Mouse (Mus musculus): Measurements from ENCODE around the gene Rab6b.
"Not testable (repeated sequence)": the region's sequence is repeated elsewhere in the genome, so short reads cannot be mapped to it uniquely, and the experiment has no call there.

Gene Rab6b

GRCm38 (mm10) chr9:103111621-103112470, at the start of gene Rab6b:
Rab6b (plus strand) TSS chr9:103111787.
- peak; percentile 75 for DNase-seq

DNA sequence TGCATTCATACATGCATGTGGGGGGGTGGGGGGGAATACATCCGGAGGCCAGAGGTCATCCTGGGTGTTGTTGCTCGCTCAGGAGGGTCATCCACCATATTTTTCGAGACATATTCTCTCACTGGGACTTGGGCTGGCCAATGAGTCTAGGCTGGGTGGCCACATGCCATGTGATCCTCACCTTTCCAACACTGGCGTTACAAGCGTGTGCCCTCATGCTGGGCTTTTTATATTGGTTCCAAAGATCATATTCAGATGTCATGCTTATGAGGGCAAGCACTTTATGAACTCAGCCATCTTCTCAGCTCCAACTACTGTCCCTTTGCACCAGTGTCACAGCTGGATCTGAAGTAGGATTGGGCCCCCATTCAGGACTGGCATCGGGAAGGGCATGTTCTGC, 48.0 kb upstream of the Rab6b start:
- DNase-seq, result no peak

GRCm38 (mm10) chr9:103066845-103067244, 44.7 kb upstream of the Rab6b start:
- no peak for DNase-seq

- no peak for DNase-seq
Observed at GRCm38 (mm10) chr9:103067651-103068050, 43.9 kb upstream of the Rab6b start.

- no peak for DNase-seq
Observed at GRCm38 (mm10) chr9:103068769-103069168, 42.8 kb upstream of the Rab6b start.

DNA sequence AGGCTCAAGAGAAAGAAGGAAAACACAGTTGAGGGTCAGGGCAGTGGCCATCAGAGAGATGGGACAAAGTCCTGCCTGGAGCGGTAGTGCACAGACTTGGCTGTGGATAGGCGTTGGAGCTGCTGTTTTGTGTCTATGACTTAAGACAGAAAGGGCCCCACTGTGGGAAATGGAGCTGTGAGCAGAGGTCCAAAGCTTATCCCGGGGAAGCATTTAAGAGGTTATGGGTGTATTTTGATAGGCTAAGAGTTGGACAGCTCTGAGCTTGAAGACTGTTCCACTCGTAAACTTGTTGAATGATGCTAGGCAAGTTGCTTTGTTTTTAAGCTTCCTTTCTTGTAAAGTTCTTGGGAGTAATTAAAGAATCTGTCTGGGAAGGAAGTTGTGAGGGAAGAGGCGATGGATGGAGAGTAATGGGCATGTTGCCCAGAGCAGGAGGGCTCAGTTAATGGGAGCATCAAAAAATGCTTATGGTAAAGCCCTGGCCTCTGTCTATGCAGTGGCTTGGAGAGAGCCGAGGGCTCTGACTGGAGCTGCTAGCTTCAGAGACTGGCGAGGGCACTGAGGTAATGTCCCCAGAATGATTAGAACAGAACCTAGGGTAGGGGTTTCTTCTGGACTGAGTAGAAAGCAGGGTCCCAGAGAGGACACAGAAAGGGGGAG, 39.9 kb upstream of the Rab6b start:
- no peak for DNase-seq

GRCm38 (mm10) chr9:103072204-103072599, 39.4 kb upstream of the Rab6b start:
- DNase-seq, result no peak

DNA sequence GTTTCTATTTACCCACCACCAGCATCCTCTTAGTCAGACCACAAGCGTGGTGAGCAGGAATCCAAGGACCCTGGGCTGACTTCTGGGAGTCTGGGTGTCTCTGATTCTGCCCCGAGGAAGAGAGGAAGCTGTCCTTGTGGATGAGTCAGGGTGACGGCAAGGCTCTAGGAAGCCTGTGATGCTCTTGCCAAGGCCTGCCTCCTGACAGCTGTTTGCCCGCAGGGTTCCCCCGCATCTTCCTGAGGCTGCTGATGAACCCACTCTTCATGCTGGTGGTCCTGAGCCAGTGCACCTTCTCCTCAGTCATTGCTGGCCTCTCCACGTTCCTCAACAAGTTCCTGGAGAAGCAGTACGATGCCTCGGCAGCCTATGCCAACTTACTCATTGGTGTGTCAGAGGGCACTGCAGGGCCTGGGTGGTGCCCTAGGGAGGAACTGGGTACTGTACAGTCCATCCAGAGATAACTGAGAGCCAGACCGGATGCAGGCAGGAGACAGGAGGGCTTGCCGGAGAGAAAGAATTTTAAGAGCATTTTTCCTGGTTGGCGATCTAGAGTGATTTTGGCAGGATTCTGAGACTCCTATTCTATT, 38.6 kb upstream of the Rab6b start:
- no peak for DNase-seq

- no peak for DNase-seq
Observed at GRCm38 (mm10) chr9:103076836-103077531, 34.6 kb upstream of the Rab6b start.

DNA sequence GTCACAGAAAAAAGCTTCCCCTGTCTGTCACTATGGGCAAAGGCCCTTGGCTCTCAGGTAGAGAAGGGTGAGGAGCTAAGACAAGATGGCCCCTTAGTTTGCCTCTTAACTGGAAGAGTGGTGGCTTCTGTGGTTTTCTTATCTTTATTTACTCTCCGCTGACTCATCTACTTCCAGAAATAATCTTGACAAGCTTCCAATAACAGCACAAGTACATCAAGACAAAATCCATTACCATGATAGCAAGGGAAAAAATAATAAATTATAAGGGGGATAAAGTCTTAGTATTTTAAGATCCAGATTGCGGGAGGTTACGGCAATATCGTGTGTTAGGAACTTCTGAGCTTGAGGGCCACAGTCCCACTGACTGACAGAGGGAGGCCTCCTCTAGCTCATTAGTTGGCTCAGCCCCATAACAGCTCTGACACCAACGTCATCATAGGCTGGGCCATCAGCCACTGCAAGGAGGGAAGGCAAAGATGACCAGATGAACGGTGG, 33.3 kb upstream of the Rab6b start:
- DNase-seq, result no peak

- no peak for DNase-seq
Observed at GRCm38 (mm10) chr9:103080211-103080610, 31.4 kb upstream of the Rab6b start.

- DNase-seq, result no peak
Observed at GRCm38 (mm10) chr9:103082246-103082975, 29.2 kb upstream of the Rab6b start.

DNA sequence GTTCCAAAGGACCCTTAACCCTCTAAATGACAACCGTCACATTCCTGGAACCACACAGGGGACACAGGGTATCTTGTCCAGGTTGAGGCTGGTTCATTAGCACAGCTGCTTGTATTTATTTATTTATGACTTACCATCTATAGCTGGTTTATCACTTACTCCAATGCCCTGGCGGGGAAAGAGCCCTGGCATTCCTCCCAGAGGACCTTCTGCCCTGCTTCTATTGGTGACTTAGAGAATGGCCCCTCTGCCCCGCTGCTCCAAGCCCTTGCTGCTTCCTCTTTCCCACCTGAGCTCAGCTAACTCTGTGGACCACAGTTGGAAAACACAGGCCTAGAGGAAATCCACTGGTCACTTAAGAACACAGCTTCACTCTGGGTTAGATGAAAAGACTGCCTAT, 28.2 kb upstream of the Rab6b start:
- no peak for DNase-seq

DNA sequence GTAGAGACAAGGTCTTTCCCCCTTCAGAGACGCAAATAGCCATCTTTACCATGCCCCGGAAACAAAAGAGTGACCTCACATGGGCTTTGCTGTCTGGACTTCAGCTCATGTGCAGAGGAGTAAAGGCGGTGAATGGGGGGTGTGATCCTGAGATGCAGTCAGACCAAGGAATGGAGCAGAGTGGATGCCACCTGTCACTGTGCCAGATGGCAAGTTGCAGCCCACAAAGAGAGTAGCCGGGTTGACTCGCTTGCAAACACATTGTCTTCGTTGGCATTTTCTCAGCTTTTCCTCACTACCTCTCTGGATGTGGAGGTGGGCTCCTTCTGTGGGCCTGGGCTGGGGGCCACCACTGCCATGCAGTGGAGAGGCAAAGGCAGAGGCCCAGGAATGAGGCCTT, 24.9 kb upstream of the Rab6b start:
- DNase-seq, result no peak

- no peak for DNase-seq
Observed at GRCm38 (mm10) chr9:103087301-103087700, 24.3 kb upstream of the Rab6b start.

- DNase-seq, result no peak
Observed at GRCm38 (mm10) chr9:103088661-103089060, 22.9 kb upstream of the Rab6b start.

DNA sequence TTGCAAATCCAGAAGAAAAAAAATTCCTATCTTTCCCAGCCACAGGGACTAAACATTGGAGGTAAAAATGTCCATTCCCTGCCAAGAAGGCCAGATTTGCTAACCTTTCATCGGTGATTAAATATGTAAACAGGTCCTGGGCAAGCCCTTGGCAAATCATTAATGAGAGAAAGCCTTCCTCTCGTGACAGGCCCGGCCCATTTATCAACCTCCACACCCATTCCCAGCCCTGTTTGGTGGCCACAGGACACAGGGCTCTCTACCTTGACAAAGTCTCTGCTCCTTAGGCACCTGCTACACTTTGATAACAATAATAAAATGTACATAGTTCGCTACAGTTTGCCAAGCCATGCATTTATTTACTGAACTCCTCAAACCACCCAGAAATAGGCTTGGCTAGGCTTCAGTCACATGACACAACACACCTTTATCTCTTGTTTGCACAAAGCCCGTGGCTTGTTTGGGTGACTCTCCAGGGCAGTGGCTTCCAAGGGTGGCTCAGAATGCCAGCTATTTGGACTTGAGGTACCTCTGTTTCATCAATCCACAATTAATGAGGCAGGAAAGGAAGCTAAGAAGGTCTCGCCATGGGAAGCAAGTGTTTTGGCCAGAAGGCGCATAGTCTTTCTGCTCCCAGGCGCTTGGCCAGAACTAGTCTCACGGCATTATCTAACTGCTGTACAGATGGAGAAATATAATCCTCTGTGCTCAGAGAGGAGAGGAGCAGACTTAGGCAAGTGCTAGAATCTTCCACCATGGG, 21.3 kb upstream of the Rab6b start:
- no peak for DNase-seq

GRCm38 (mm10) chr9:103091039-103091883, 20.3 kb upstream of the Rab6b start:
- no peak for DNase-seq

DNA sequence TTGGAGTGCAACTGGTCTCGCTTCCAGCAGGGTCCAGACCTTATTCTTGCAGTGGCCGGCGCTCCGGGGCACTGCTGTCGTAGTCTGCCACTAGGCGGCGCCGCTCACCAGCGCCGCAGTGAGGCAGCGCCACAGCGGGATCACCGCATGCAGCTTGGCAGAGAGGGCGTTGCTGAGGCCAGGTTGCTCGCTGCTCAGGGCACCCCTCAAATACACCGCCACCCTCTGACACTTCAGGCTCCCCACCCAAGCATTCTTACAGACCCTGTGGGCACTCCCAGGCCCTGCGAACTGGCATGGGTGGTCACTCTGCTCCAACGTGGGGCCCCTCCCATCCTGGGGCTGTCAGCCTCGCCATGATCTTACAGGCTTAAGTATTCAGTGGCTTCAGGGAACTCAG, 19.3 kb upstream of the Rab6b start:
- peak; percentile 81 for DNase-seq

DNA sequence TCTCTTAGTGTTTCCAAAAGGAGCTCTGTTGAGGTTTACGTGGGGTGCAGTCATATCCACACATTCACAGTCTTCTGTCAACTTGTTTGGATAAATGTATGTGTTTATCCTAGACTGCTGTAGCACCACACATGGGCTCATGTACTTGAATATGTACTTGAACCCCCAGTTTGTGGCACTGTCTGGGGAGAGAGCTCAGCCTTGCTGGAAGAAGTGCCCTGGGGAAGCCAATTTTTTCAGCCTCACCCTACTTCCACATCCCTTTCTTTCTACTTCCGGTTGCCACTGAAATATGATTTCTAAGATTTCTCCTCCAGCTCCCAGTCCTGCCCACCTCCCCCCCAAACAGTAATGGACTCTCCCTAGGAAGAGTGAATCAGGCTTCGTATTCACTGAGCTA, 17.9 kb upstream of the Rab6b start:
- no peak for DNase-seq

- not testable (repeated sequence) for DNase-seq
Observed at GRCm38 (mm10) chr9:103108341-103108798, 3.2 kb upstream of the Rab6b start.

Measured in right cerebral cortex, postnatal 14 days (tissue).